Mouse (Mus musculus) midbrain, postnatal 0 days (tissue): ENCODE results near the gene Elof1. TPM values are rescaled to one million over a fixed set of nuclear protein-coding genes. Genes with fewer than 3 reads are reported as not detected.

Experiments
- ATAC-seq: fragments of 200-750 bp; cut with Nextera tagmentation; 2 replicates; pipeline ENCODE4 v1.8.0; 2017; ENCODE audit warnings: moderate number of reproducible peaks, mild to moderate bottlenecking, moderate TSS enrichment, moderate library complexity; ENCODE audit not compliant: low FRiP score
- DNase-seq: peaks from one replicate; pipeline ENCODE4 v3.0.0-alpha.2; 2015; ENCODE audit warnings: low spot score
- H3K27ac ChIP-seq: fragments of 300-500 bp; sonication (generic); 2 replicates; pipeline ENCODE4 v1.5.1; 2014; ENCODE audit warnings: low read depth, mild to moderate bottlenecking, low read length, mixed read lengths
- H3K27me3 ChIP-seq: fragments of 300-500 bp; sonication (generic); 2 replicates; pipeline ENCODE4 v1.6.1; 2014; ENCODE audit warnings: low read length, control low read depth, mixed read lengths; ENCODE audit not compliant: insufficient read depth
- H3K36me3 ChIP-seq: fragments of 300-500 bp; sonication (generic); 2 replicates; pipeline ENCODE4 v1.6.1; 2014; ENCODE audit warnings: low read length, control low read depth, mixed read lengths; ENCODE audit not compliant: insufficient read depth
- H3K4me1 ChIP-seq: fragments of 300-500 bp; sonication (generic); 2 replicates; pipeline ENCODE4 v1.6.1; 2014; ENCODE audit warnings: mild to moderate bottlenecking, control low read depth, antibody characterized with exemption, low read length, mixed read lengths; ENCODE audit not compliant: insufficient read depth
- H3K4me2 ChIP-seq: fragments of 300-500 bp; sonication (generic); 2 replicates; pipeline ENCODE4 v1.6.1; 2014; ENCODE audit warnings: low read depth, mild to moderate bottlenecking, low read length, mixed read lengths; ENCODE audit not compliant: poor library complexity, severe bottlenecking
- H3K4me3 ChIP-seq: fragments of 300-500 bp; sonication (generic); 2 replicates; pipeline ENCODE4 v1.5.1; 2014; ENCODE audit warnings: low read depth, mild to moderate bottlenecking, low read length, moderate library complexity
- H3K9ac ChIP-seq: fragments of 300-500 bp; sonication (generic); replicated peaks from 2 replicates; pipeline ENCODE4 v1.6.1; 2014; ENCODE audit warnings: mild to moderate bottlenecking, low read length, moderate library complexity, mixed read lengths; ENCODE audit not compliant: poor library complexity, severe bottlenecking
- H3K9me3 ChIP-seq: fragments of 300-500 bp; sonication (generic); 2 replicates; pipeline ENCODE4 v1.6.1; 2016; ENCODE audit warnings: low read length, control low read depth
- CTCF ChIP-seq: IDR thresholded peaks from 2 replicates; pipeline ENCODE4 v1.5.1; 2016; ENCODE audit warnings: antibody characterized with exemption, mild to moderate bottlenecking
- WGBS: fragments of 180-500 bp; shearing (Covaris S2); extraction: QIAGEN DNeasy Blood & Tissue Kit; methylation state at CpG from one replicate; pipeline ENCODE4 v1.1.7; 2014; 5-methylcytosine and 5-hydroxymethylcytosine counted together
- polyA plus RNA-seq: library from polyadenylated mRNA; unstranded; fragments of >200 nt; fragmentation: Nextera tagmentation; extraction: Ambion mirVana; gene quantifications from 2 replicates; pipeline ENCODE4 v1.2.1, GENCODE M21; 2015
- total RNA-seq: library from RNA; depleted of rRNA; stranded (reverse); fragments of >200 nt; gene quantifications from 2 replicates; pipeline ENCODE4 v1.2.3, GENCODE M21; 2014

Elof1 gene
- total and polyA plus RNA-seq, 2 experiments from 2014 or later = 129 to 161 TPM

DNA sequence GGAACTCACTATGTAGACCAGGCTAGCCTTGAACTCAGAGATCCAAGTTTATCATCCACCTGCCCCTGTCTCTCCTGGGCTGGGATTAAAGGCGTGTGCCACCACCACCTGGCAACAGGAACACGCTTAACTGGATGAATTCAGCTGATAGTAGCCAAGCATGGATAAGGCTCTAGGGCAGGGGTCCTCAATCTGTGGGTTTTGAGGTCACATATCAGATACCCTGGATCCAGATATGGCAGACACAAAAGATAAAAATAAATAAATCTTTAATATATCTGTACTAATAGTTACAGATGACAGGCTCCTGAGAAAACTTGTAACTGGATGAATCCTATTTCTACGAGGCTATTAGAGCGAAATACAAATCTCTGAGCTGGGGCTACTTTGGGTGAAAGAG, 1.3 kb downstream of the Elof1 start:
- 90% methylated on average over 4 of the region's 4 CpGs for WGBS
- TF ChIP-seq CTCF = no peak

DNA sequence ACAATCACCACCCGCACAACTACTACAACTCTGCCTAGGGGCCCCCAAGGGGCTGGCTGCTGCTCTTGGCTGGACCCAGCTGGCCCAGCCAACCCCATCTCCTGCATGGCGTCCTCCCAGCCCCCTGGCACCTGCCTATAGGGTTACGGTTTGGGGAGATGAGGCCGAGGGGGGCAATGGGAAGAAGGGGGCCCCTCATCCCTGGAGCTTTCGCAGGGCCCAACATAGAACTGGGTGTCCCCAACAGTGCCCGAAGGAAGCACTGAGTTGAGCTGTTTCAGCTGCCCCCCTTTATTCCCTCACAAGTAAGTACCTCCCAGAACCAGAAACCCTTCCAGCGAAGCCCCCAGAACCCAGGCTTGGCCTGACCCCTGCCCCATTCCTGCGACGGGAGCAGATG, 8.8 kb downstream of the Elof1 start:
- Histone ChIP-seq H3K4me3 (no peak overlapping the region), H3K4me2 (no peak overlapping the region), H3K27ac (no peak overlapping the region), H3K9me3 (no peaks in the 10 kb centered on the region), H3K27me3 (no peaks in the 10 kb centered on the region), H3K9ac (no peak overlapping the region), H3K4me1 (no peaks in the 10 kb centered on the region), H3K36me3 (peaks cover 26% of the 10 kb centered on the region)
- ATAC-seq (no peak), DNase-seq (no peak)
- TF ChIP-seq CTCF = no peak
- 89% methylated on average over 9 of the region's 9 CpGs for WGBS

More for the DNA sequence above, 1.3 kb downstream of the Elof1 start:
- H3K27ac ChIP-seq = no peak overlapping the region
- no peaks in the 10 kb centered on the region for H3K9me3 ChIP-seq
- peaks cover 28% of the 10 kb centered on the region for H3K36me3 ChIP-seq
- peak overlapping the region; percentile 69 for H3K4me2 ChIP-seq
- peak overlapping the region; percentile 81; the same call in 1 of the 2 replicates for H3K9ac ChIP-seq
- DNase-seq (no peak), ATAC-seq (no peak)
- no peaks in the 10 kb centered on the region for H3K27me3 ChIP-seq
- peak overlapping the region; percentile 93 for H3K4me3 ChIP-seq
- peaks cover 6% of the 10 kb centered on the region; the same call in 1 of the 2 replicates for H3K4me1 ChIP-seq

DNA sequence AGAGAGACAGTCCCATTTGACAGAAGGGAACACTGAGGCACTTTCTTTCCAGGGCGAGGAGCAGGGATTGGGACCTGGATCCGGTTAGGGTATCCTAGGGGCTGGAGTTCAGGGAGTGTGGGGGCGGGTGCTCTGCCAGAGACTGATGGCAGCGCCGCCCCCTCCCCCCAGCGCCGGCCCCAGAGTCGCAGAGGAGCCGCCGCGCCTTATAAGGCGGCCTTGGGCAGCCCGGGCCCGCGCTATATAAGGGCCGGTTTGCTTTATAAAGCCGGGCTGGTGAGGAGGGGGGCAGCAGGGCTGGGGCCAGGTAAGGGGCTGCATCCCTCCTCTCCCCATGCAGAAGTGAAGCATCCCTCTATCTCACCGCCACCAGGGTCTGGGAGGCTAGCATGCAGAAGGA, 17.1 kb downstream of the Elof1 start:
- H3K36me3 ChIP-seq = no peaks in the 10 kb centered on the region
- no peak for DNase-seq
- ATAC-seq = no peak
- H3K9ac ChIP-seq = no peak overlapping the region
- no peak overlapping the region for H3K4me3 ChIP-seq
- TF ChIP-seq CTCF = no peak
- H3K4me1 ChIP-seq = no peaks in the 10 kb centered on the region
- H3K4me2 ChIP-seq = no peak overlapping the region; the same call in 1 of the 2 replicates
- 5% methylated on average over 18 of the region's 18 CpGs for WGBS
- H3K27ac ChIP-seq = no peak overlapping the region
- peaks cover 30% of the 10 kb centered on the region for H3K27me3 ChIP-seq
- H3K9me3 ChIP-seq = no peaks in the 10 kb centered on the region

DNA sequence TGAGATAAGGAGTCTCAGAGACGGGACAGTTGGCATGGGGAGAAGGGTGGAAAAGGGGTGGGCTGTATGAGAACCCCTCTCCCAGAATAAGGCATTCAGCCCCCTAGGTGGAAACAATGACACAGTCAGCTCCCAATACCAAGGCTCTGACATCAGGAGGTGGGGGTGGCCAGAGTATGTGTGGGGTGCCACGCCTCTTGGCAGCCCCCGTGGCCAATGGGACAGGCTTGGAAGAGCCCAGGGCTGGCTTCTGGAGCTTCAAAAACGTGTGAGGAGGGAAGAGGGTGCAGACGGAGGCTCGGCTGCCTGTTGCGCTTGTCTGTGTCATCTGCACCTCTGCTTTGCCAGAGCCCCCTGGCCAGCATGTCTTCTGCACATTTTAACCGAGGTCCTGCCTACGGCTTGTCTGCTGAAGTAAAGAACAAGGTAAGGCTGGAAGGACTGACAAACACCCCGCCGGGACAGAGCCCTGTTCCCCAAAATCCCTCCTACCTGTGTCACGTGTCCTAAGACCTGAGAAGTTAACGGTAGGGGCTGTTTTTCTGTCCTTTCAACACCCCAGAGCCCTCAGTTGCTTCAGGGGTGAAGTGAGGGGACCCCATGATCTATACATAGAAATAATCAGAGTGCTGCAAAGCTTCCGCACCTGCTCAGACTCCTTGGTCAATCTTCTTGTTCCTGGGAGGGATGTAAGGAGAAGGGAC, 17.8 kb downstream of the Elof1 start, which contains the start of gene Cnn1:
Gene Cnn1 (plus strand): TSS at position 224 of the 704 bp plus-strand sequence.
- Histone ChIP-seq H3K27me3 (peaks cover 30% of the 10 kb centered on the region), H3K4me3 (no peak within 1 kb of the TSS), H3K27ac (no peak within 1 kb of the TSS), H3K9me3 (no peaks in the 10 kb centered on the region), H3K36me3 (no peaks in the 10 kb centered on the region), H3K9ac (no peak within 1 kb of the TSS), H3K4me2 (no peak within 1 kb of the TSS; the same call in 1 of the 2 replicates), H3K4me1 (no peaks in the 10 kb centered on the region)
- TF ChIP-seq CTCF = no peak
- no peak for ATAC-seq
- DNase-seq = no peak
- WGBS = 12% methylated on average over 14 of the region's 14 CpGs

DNA sequence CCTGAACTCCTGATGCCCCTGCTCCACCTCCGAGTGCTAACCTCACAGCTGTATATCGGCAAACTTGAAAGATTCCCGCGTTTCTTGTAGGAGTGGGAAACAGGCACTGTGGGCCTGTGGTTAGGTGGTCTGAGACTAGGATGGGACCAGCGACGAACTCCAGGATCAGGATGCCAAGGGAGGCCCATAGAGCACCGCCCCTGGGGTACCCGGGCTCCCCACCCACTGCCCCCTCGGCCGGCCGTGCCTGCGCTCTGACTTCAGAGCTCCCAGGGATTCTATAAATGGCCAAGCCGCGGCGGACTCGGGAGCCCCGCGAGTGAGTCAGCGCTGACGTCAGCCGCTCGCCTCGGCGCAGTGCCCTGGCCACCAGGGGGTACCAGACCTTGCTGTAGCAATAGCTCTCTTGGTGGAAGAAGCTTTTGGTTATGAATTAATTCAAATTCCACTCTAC, 21.1 kb downstream of the Elof1 start:
- no peak overlapping the region for H3K9ac ChIP-seq
- H3K4me3 ChIP-seq = peak overlapping the region; percentile 20; the same call in 1 of the 2 replicates
- H3K9me3 ChIP-seq = no peaks in the 10 kb centered on the region
- ATAC-seq (peak; percentile 60; the same call in 1 of the 2 replicates), DNase-seq (peak; percentile 60)
- 2% methylated on average over 24 of the region's 24 CpGs for WGBS
- H3K4me1 ChIP-seq = no peaks in the 10 kb centered on the region
- peak overlapping the region; percentile 53 for H3K4me2 ChIP-seq
- no peak overlapping the region for H3K27ac ChIP-seq
- H3K27me3 ChIP-seq = peaks cover 25% of the 10 kb centered on the region
- TF ChIP-seq CTCF = peak; percentile 67
- no peaks in the 10 kb centered on the region for H3K36me3 ChIP-seq

DNA sequence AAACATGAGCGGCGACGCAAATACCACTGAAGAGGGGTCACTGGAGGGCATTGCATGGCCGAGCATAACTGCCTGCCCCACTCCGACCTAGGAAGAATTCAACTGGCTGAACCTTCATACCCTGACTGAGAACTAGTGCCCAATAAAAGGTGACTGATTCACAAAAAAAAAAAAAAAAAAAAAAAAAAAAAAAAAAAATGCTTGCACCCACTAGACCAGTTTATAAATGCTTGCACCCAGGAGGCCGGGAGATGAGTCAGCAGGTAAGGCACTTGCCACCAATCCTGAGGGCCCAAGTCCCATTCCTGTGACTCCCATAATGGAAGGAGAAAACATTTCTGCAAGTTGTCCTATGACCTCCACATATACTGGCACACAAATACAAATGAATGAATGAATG, 24.2 kb downstream of the Elof1 start:
- WGBS = 92% methylated on average over 6 of the region's 6 CpGs
- no peaks in the 10 kb centered on the region; the same call in 1 of the 2 replicates for H3K27me3 ChIP-seq
- H3K9ac ChIP-seq = no peak overlapping the region
- H3K4me1 ChIP-seq = no peaks in the 10 kb centered on the region
- DNase-seq (no peak), ATAC-seq (no peak)
- H3K36me3 ChIP-seq = no peaks in the 10 kb centered on the region
- TF ChIP-seq CTCF = no peak
- no peak overlapping the region for H3K4me3 ChIP-seq
- no peak overlapping the region for H3K4me2 ChIP-seq
- no peaks in the 10 kb centered on the region for H3K9me3 ChIP-seq
- H3K27ac ChIP-seq = no peak overlapping the region
